Mouse (Mus musculus): Measurements from ENCODE around the gene Ms4a4b.

The Ms4a4b gene

DNA sequence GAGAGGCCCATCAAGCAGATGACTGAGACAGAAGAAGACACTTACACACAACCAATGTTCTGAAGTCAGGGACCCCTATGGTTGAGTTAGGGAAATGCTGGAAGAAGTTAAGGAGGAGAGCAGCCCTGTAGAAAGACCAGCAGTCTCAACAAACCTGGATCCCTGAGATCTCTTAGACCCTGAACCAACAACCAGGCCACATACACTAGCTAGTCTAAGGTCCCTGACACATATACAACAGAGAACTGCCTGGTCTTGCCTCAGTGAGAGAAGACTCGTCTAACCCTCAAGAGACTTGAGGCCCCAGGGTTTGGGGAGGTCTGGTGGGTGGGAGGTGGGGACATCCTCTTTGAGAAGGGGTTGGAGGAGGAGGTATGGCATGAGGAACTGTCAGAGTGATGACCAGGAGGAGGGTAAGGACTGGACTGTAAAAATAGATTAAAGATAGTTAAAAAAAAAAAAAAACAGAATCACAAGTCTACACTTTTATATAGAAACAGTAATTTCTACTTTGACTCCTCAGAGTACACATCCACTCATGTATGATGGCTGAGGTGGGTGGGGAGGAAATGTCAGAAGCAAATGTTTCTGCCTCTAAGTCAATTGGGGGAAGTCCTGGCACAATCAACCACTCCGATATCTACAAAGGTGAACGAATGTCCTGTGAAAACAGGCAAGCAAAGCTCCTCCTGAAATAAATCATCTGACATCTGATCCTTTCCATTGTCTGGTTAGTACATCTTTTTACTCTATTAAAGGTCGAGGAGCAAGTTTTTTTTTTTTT is 48.2 kb downstream of the Ms4a4b start:
- DNase-seq, result peak; percentile 66 to 74

DNA sequence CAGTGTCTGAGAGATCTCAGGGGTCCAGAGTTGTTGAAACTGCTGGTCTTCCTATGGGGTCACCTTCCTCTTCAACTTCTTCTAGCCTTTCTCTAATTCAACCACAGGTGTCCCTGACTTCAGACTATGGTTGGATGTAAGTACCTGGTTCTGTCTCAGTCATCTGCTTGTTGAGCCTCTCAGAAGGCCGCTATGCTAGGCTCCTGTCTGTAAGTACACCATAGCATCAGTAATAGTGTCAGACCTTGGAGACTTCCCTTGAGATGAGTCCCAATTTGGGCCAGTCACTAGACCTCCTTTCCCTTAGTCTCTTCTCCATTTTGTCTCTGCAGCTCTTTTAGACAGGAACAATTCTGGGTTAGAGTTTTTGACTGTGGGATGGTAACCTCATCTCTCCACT is 49.3 kb downstream of the Ms4a4b start:
- DNase-seq, result peak in 1 of 2 experiments; percentile 44

DNA sequence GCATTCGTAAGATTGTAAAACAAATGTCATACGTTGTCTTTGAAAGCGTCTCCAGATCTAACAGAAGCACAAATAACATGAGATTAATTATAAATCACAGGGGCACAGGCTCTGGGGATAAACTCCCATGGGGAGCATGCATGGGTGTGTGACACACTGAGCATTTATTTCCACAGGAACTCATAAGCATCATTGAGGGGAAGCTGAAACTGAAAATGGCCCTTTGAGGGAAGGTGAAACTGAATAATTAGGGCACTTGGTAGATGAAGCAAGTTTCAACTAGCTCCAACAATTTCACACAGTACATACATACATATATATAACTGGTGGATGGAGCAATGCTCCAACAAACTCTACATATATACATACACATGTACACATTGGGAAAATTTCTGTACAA is 51.2 kb downstream of the Ms4a4b start:
- DNase-seq, result peak; percentile 68 to 72

DNA sequence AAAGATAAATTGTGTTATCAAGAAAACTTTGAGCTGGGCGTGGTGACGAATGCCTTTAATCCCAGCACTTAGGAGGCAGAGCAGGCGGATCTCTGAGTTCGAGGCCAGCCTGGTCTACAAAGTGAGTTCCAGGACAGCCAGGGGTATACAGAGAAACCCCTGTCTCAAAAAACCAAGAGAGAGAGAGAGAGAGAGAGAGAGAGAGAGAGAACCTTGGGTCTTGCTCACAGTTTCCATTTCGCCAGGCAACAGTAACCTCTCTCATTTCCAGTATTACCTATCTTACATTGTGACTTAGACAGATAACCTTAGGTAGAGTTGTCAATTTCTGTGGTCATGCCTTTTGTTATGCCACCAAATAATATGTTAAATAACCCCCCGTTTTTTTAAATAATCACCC is 53.0 kb downstream of the Ms4a4b start:
- DNase-seq, result no peak

DNA sequence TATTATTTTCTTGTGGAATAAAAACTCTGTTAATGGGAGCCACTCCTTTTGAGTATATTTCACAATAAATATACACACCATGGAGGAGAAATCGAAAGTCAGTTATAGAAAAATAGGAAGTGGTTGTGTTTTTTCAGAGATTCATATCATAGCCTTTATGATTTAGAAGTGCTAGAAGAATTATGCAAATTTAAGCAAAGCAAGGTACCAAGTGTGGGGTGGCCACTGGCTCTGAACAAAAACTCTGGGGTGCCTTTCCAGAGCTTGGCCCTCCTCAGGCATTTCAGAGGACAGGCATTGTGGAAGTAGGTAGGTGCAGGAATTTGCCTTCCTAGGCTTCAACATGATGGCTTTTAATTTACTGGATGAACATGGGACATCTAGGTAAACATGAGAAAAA is 53.9 kb downstream of the Ms4a4b start:
- peak; percentile 60 to 62 for DNase-seq

DNA sequence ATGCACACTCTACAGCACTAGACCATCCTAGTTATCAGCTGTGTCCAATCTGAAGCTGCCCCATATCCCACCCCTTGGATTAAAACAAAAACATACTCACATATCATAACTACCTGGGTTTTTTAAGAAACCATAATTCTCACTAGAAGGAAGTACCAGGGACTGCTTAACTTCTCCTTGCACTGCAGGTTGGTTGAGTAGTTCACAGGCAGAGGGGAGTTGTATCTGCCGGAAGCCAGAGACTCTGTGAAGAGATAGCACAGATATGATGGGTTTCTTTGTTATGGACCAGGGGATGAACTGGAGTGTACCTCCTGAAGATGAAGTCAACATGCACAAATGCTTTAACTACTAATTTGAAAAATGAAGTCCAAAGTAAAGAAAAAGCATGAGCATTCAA is 57.4 kb downstream of the Ms4a4b start:
- no peak for DNase-seq

- DNase-seq, result no peak
Observed at GRCm38 (mm10) chr19:11501326-11501725, 58.0 kb downstream of the Ms4a4b start.

GRCm38 (mm10) chr19:11504857-11505256 is 61.5 kb downstream of the Ms4a4b start:
- no peak for DNase-seq

DNA sequence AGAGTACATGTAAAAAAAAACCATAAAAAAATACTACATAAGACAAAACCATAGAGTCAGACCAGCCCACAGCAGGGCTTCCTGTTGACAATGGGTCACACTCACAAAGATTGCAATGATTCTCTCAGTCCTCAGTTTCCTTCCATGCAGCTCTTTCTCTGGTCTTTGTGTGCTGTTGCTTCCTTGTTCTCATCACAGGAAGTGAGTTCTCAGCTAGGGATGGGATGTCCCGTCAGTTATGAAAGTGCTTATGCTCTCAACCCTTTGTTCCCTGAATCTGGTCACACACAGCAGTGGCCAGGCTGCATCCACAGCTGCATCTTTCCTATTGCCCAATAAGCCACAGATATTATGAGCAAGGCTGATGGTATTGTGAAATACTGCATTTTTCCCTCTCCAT is 70.1 kb downstream of the Ms4a4b start:
- no peak for DNase-seq

- no peak for DNase-seq
Observed at GRCm38 (mm10) chr19:11516246-11516645, 72.9 kb downstream of the Ms4a4b start, which contains the start of gene Ms4a6b. Gene Ms4a6b, plus strand, starts transcription at chr19:11516512.
